Mouse (Mus musculus) midbrain, embryonic 12.5 days (tissue): ENCODE data around the gene Sema4d. TPM values are rescaled to one million over a fixed set of nuclear protein-coding genes. Genes with fewer than 3 reads are reported as not detected.

Experiments
- ATAC-seq: fragments of 200-750 bp; cut with Nextera tagmentation; 2 replicates; pipeline ENCODE4 v1.8.0; 2017; ENCODE audit warnings: low read depth, moderate TSS enrichment, moderate library complexity; ENCODE audit not compliant: low FRiP score
- H3K27ac ChIP-seq: fragments of 300-500 bp; sonication (generic); replicated peaks from 2 replicates; pipeline ENCODE4 v1.5.1; 2016; ENCODE audit warnings: mild to moderate bottlenecking
- H3K27me3 ChIP-seq: fragments of 300-500 bp; sonication (generic); 2 replicates; pipeline ENCODE4 v1.6.1; 2016; ENCODE audit warnings: mild to moderate bottlenecking
- H3K36me3 ChIP-seq: fragments of 300-500 bp; sonication (generic); 2 replicates; pipeline ENCODE4 v1.6.1; 2016
- H3K4me1 ChIP-seq: fragments of 300-500 bp; sonication (generic); 2 replicates; pipeline ENCODE4 v1.6.1; 2016
- H3K4me2 ChIP-seq: fragments of 300-500 bp; sonication (generic); replicated peaks from 2 replicates; pipeline ENCODE4 v1.6.1; 2016; ENCODE audit warnings: mild to moderate bottlenecking, moderate library complexity
- H3K4me3 ChIP-seq: fragments of 300-500 bp; sonication (generic); 2 replicates; pipeline ENCODE4 v1.5.1; 2016; ENCODE audit warnings: mild to moderate bottlenecking
- H3K9ac ChIP-seq: fragments of 300-500 bp; sonication (generic); replicated peaks from 2 replicates; pipeline ENCODE4 v1.6.1; 2016; ENCODE audit warnings: mild to moderate bottlenecking, moderate library complexity
- H3K9me3 ChIP-seq: fragments of 300-500 bp; sonication (generic); 2 replicates; pipeline ENCODE4 v1.6.1; 2016; ENCODE audit warnings: mild to moderate bottlenecking
- WGBS: fragments of 180-500 bp; shearing (Covaris S2); methylation state at CpG from one replicate; pipeline ENCODE4 v1.1.7; 2016; 5-methylcytosine and 5-hydroxymethylcytosine counted together
- polyA plus RNA-seq: library from polyadenylated mRNA; unstranded; fragments of >200 nt; fragmentation: Nextera tagmentation; extraction: Ambion mirVana; gene quantifications from 2 replicates; pipeline ENCODE4 v1.2.1, GENCODE M21; 2016

Sema4d gene
- polyA plus RNA-seq, 1 experiment from 2014 or later, result 4.9 TPM

DNA sequence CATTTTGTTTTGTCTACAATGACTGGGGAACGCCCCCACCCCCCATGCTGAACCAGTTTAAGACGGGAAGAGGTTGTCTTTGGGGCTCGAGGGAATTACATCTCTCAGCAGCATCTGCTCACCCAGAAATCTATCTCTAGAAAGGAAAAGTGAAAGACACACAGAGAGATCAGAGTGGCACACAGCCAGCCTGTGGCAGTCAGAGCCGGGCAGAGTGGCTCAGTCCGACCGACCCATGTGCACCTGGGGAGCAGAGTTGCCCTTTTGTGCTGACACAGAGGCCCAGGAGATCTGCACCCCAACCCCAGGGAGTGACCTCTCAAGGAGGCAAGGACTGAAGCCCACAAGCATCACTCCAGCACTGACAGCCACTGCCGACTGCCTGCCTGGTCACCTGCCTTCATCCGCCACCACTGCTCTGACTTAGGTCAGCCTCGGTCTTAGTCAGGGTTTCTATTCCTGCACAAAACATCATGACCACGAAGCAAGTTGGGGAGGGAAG lies 50.9 kb downstream of the Sema4d start:
- H3K4me2 ChIP-seq, result no peak overlapping the region
- no peak overlapping the region for H3K4me3 ChIP-seq
- H3K27me3 ChIP-seq, result no peaks in the 10 kb centered on the region; the same call in 1 of the 2 replicates
- H3K4me1 ChIP-seq, result peaks cover 7% of the 10 kb centered on the region; the same call in 1 of the 2 replicates
- H3K9ac ChIP-seq, result no peak overlapping the region
- H3K27ac ChIP-seq, result no peak overlapping the region
- no peaks in the 10 kb centered on the region for H3K9me3 ChIP-seq
- WGBS, result 83% methylated on average over 10 of the region's 10 CpGs
- no peak for ATAC-seq
- no peaks in the 10 kb centered on the region for H3K36me3 ChIP-seq

DNA sequence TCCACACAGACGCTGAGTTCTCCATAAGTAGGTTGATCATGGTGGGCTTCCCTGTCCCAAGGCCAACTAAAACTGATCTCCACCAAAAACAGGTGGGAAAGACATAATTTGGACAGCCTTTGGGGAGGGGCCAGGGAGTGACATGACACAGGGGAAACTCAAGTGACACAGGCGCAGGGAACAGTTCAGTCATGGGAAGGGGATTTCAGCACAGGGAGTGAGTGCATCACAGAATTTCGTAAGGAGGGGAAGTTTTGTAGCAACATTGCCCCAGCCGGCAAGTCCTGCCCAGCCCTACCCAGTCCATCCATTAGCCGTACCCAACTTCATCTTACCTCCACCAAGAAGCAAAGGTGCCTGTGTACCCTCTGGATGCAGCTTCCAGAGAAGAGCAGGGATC lies 52.8 kb downstream of the Sema4d start:
- Histone ChIP-seq H3K27me3 (no peaks in the 10 kb centered on the region; the same call in 1 of the 2 replicates), H3K4me3 (no peak overlapping the region), H3K4me1 (peaks cover 8% of the 10 kb centered on the region; the same call in 1 of the 2 replicates), H3K4me2 (no peak overlapping the region), H3K36me3 (no peaks in the 10 kb centered on the region), H3K27ac (no peak overlapping the region), H3K9ac (no peak overlapping the region), H3K9me3 (no peaks in the 10 kb centered on the region)
- no peak for ATAC-seq
- 83% methylated on average over 5 of the region's 5 CpGs for WGBS

DNA sequence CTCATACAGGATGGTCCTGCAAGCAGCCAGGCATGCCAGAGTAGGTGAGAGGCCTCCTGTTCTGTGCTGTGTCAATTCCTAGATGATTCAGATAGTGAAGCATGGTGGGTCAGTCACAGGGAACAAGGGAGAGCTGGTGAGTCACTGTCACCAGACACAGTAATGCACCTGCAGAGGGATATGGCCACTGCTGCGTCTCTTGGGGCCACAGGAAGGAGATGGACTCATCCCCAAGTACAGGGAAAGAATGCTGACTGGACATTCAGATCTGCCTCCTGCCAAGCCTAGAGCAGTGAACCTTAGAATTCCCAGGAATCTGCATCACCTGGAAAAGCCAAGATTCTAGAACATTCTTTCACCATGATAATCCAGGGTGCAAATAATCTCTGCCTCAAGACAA lies 53.8 kb downstream of the Sema4d start:
- no peak for ATAC-seq
- H3K27me3 ChIP-seq, result no peaks in the 10 kb centered on the region; the same call in 1 of the 2 replicates
- WGBS, result 100% methylated on average over 1 of the region's 1 CpGs
- H3K36me3 ChIP-seq, result no peaks in the 10 kb centered on the region
- no peaks in the 10 kb centered on the region for H3K9me3 ChIP-seq
- peaks cover 8% of the 10 kb centered on the region; the same call in 1 of the 2 replicates for H3K4me1 ChIP-seq
- H3K27ac ChIP-seq, result no peak overlapping the region
- H3K4me3 ChIP-seq, result no peak overlapping the region
- no peak overlapping the region for H3K9ac ChIP-seq
- no peak overlapping the region for H3K4me2 ChIP-seq

DNA sequence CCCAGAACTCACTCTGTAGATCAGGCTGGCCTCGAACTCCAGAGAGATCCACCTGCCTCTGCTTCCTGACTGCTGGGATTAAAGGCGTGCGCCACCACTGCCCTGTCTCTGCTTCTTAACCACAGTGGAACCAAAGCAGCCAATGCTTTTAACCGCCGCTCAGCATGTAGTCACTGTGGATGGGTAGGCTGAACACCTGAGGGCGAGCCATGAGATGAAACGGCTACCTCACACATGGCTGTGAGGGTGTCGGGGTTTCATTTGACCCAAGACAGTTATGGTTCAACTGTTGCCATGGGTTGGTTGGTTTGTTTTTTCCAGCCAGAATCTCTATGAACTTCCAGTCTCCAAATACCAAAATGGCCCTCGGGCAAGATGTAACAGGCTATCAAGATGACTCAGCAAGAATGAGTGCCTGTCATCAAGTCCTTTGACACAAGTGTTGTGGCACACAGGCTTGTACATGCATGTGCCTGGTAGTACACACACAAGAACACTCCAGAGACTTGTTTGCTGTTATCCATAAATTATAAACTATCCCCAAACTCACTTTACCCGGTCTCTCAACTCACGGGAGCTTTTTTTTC lies 54.9 kb downstream of the Sema4d start:
- H3K9ac ChIP-seq, result no peak overlapping the region
- no peaks in the 10 kb centered on the region; the same call in 1 of the 2 replicates for H3K27me3 ChIP-seq
- no peak overlapping the region for H3K27ac ChIP-seq
- H3K4me1 ChIP-seq, result peaks cover 8% of the 10 kb centered on the region; the same call in 1 of the 2 replicates
- WGBS, result 96% methylated on average over 11 of the region's 11 CpGs
- no peaks in the 10 kb centered on the region for H3K9me3 ChIP-seq
- H3K36me3 ChIP-seq, result no peaks in the 10 kb centered on the region
- no peak for ATAC-seq
- no peak overlapping the region for H3K4me3 ChIP-seq
- H3K4me2 ChIP-seq, result no peak overlapping the region

DNA sequence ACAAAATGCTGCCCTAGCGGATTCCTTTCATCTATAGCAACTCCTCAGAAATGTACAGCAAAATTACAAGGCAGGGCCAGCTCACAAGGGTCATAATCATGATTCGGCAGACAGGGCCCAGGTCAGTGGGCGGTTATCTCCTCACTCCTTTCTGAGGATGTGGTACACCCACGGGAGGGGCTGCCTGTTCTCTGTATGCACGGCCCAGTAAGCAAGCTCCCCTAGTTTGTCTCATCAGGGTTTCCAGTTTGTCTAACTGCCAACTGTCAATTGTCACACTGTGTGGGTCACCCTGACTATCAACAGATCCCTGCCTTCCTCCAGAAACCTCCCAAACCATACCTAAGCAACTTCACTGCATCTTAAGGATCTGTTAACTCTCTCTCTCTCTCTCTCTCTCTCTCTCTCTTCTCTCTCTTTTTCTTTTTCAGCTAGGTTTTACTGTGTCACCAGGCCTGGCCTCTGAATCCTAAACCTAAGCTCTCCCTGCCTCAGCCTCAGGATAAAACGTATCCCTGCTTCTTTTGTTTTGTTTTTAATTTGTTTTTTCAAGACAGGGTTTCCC lies 55.5 kb downstream of the Sema4d start:
- ATAC-seq, result no peak
- Histone ChIP-seq H3K36me3 (no peaks in the 10 kb centered on the region), H3K4me1 (peaks cover 8% of the 10 kb centered on the region; the same call in 1 of the 2 replicates), H3K4me3 (no peak overlapping the region), H3K9ac (no peak overlapping the region), H3K4me2 (no peak overlapping the region), H3K9me3 (no peaks in the 10 kb centered on the region), H3K27ac (no peak overlapping the region; the same call in 1 of the 2 replicates), H3K27me3 (no peaks in the 10 kb centered on the region; the same call in 1 of the 2 replicates)
- 54% methylated on average over 6 of the region's 6 CpGs for WGBS

DNA sequence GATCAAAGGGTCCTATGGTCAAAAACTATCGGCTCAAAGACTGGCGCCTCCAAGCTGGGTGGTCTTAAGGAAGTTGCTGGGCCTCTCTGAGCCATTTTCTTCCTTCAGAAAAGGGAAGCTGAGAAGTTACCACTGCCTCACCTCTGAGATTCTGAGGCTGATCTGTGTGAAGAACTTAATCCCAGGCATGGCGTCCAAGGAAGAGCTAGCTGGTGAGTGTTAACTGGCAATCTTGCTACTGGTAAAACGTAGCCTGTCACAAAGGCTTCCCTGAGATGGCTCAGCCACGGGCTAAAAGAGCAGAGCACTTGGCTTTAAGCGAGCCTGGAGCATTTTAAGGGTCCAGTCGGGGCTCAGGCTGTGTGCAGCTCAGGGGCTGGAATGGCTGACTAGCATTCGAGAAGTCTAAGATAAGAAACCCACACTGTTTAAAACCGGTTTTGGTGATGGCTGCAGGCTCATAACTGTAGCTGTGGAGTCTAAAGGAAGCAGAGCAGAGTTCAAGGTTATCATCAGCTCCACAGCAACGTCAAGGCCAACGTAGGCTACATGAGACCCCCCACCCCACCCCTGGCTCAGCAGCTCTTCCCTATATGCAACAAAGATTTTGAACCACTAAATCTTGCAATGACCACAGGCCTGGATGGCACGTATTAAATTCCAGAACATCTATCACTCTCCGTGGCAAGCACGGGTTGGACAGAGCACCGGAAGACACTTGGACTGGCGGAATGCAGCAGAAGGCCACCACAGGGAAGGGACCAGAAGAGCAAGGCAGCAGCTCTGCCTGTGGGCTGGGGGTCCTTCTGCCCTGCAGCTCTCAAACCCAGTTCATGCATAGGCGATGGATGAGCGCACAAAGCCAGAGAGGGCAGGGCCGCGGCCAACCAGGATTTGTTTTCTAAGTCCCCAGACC lies 56.3 kb downstream of the Sema4d start:
- no peaks in the 10 kb centered on the region; the same call in 1 of the 2 replicates for H3K27me3 ChIP-seq
- H3K9me3 ChIP-seq, result no peaks in the 10 kb centered on the region
- H3K4me3 ChIP-seq, result no peak overlapping the region
- no peak overlapping the region; the same call in 1 of the 2 replicates for H3K27ac ChIP-seq
- no peak overlapping the region for H3K9ac ChIP-seq
- WGBS, result 64% methylated on average over 20 of the region's 20 CpGs
- peaks cover 14% of the 10 kb centered on the region for H3K4me1 ChIP-seq
- no peak for ATAC-seq
- H3K36me3 ChIP-seq, result no peaks in the 10 kb centered on the region
- no peak overlapping the region for H3K4me2 ChIP-seq

DNA sequence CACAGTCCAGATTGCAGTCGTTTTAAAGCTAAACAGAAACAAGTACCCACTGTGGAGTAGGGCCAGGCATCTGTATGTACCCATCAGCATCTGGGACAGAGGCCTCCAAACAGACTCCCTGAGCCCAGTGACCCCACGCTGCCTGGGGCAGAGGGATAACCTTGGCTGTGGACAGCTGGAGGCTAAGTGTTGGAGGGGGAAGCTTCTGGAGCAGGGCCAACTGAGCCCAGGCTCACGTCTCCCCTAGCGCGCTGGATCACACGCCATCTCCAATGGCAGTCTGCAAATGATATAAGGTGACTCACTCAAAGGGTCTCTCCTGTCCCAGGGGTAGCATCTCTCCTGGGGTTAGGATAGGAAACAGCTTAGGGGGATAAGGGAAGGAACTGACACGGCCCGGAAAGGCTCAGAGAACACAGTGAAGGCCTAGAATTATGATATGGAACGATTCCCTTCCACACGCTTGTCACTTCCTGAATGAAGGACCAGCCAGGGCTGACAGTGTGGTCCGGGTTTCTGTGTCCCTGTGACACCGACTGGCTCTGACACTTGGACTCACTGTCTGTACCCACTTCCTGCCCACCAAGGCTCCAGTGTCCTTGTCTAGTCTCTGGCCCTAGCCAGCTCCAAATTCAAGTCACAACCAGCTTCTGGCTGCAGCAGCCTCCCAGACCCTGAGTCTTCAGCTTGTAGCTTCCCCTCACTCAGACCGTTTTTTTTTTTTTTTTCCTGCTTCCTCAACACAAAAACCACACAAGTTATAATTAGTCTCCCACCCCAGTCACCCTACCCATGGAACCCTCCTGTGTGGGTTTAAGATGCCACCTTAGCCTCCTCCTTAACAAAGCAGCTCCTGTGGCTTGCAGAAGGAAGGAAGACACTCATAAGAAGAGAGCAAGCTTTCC lies 57.3 kb downstream of the Sema4d start:
- no peak for ATAC-seq
- Histone ChIP-seq H3K27me3 (no peaks in the 10 kb centered on the region; the same call in 1 of the 2 replicates), H3K4me3 (no peak overlapping the region), H3K4me1 (peaks cover 22% of the 10 kb centered on the region), H3K9ac (no peak overlapping the region), H3K36me3 (no peaks in the 10 kb centered on the region), H3K27ac (no peak overlapping the region), H3K4me2 (no peak overlapping the region), H3K9me3 (no peaks in the 10 kb centered on the region)
- 84% methylated on average over 13 of the region's 13 CpGs for WGBS

DNA sequence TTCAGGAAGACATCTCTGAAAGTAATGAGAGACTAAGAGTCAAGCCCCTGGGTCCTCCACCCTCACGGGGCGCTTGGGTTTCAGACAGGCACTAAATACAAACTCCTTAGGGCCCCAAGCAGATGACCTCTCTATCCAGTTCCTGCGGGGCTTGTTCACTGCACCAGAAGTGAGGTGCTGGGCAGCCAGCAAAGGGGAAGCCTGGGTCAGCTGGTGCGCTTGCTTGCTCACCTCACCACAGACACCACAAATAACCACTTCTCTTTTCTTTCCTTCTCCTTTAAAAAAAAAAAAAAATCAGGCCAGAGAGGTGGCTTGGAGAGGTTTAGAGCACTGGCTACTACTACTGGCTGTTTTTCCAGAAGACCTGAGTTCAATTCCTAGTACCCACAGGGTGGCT lies 59.0 kb downstream of the Sema4d start:
- ATAC-seq, result no peak
- no peak overlapping the region for H3K9ac ChIP-seq
- H3K27ac ChIP-seq, result no peak overlapping the region
- no peaks in the 10 kb centered on the region for H3K36me3 ChIP-seq
- peaks cover 31% of the 10 kb centered on the region for H3K4me1 ChIP-seq
- H3K27me3 ChIP-seq, result no peaks in the 10 kb centered on the region; the same call in 1 of the 2 replicates
- H3K9me3 ChIP-seq, result no peaks in the 10 kb centered on the region
- H3K4me3 ChIP-seq, result no peak overlapping the region
- no peak overlapping the region for H3K4me2 ChIP-seq
- 83% methylated on average over 4 of the region's 4 CpGs for WGBS

DNA sequence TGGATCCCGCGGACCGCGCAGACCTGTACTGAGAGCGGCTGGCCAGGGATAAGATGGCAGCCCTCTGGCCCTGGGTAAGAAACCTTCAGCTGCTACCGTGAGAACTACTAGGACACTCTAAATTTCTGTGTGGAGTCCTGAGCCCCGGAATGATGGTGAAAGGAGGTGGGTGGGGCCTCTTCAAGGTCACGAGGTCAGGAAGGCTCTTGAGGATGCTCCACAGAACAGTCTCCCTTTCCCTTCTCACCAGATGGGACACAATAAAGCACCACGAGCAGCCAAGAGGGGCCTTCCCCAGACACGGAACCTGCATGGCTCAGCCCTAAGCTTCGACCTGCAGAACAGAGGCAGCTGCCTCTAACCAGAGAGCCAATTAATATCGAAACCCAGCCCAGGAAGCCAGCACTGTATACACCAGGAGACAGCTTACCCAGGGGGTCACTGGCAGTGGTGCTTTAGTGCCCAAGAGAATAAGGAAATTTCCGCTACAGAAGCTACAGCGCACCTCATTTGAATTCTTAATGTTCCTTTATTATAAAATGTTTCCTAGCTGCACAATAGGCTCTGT lies 61.4 kb downstream of the Sema4d start:
- H3K27ac ChIP-seq, result peak overlapping the region; percentile 54
- H3K4me3 ChIP-seq, result no peak overlapping the region
- no peak overlapping the region for H3K4me2 ChIP-seq
- H3K9me3 ChIP-seq, result no peaks in the 10 kb centered on the region
- no peak; the same call in none of the 2 replicates for ATAC-seq
- no peaks in the 10 kb centered on the region for H3K36me3 ChIP-seq
- no peaks in the 10 kb centered on the region for H3K27me3 ChIP-seq
- 58% methylated on average over 14 of the region's 14 CpGs for WGBS
- peaks cover 29% of the 10 kb centered on the region for H3K4me1 ChIP-seq
- H3K9ac ChIP-seq, result no peak overlapping the region

DNA sequence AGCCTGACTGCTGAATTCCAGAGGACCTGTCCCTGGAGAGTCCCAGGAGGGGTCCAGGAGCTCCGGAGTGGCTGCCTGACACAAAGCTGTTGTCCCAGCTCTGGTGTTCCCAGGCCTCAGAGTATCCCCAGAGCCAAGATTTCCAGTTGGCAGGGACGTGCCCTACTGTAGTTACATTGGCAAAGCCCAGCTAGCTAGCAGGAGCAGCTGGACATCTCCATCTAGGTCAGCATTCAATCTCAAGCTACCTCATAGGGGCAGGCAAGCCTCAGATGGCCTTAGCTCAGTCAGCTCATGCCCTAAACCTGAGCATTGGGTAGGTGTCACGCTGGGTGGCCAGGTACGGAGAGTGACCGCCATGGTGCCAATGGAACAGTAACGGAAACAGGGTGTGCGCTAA lies 62.1 kb downstream of the Sema4d start:
- H3K27ac ChIP-seq, result no peak overlapping the region
- H3K36me3 ChIP-seq, result no peaks in the 10 kb centered on the region
- no peak for ATAC-seq
- no peaks in the 10 kb centered on the region for H3K27me3 ChIP-seq
- no peaks in the 10 kb centered on the region for H3K9me3 ChIP-seq
- no peak overlapping the region for H3K4me3 ChIP-seq
- H3K9ac ChIP-seq, result no peak overlapping the region
- no peak overlapping the region for H3K4me2 ChIP-seq
- H3K4me1 ChIP-seq, result peaks cover 29% of the 10 kb centered on the region
- WGBS, result 95% methylated on average over 7 of the region's 7 CpGs

DNA sequence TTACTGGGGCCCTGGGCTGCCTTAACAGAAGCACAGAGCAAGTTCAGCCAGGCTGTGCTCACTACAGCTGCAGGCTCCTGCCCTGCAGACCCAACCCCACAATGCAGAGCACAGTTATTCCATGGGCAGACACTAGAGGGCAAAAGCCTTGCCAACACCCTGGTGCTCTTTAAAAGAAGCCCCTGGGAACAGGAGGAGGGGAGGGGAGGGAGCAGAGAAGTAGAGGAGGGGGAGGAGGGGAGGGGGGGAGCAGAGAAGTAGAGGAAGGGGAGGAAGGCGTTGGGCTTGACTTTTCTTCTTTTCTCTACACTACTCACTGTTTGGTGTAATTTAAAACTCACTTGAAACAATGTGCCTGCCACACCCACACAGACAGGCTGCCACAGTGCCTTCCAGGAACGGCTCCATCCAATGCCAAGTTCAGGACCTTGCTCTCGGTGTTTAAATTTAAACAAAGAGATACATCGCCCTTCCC lies 63.6 kb downstream of the Sema4d start:
- Histone ChIP-seq H3K9me3 (no peaks in the 10 kb centered on the region), H3K9ac (no peak overlapping the region), H3K27me3 (no peaks in the 10 kb centered on the region), H3K36me3 (no peaks in the 10 kb centered on the region), H3K4me3 (no peak overlapping the region), H3K4me2 (no peak overlapping the region), H3K27ac (no peak overlapping the region), H3K4me1 (peaks cover 29% of the 10 kb centered on the region)
- WGBS, result 12% methylated on average over 4 of the region's 4 CpGs
- ATAC-seq, result peak; percentile 48; the same call in 1 of the 2 replicates
